Mouse (Mus musculus) ovary, adult 2 months (tissue): ENCODE results near the gene Vmn1r45. TPM values are rescaled to one million over a fixed set of nuclear protein-coding genes. Genes with fewer than 3 reads are reported as not detected.

Experiments
- polyA plus RNA-seq: library from polyadenylated mRNA; depleted of rRNA; stranded (reverse); fragments of >200 nt; gene quantifications from 2 replicates; pipeline ENCODE4 v1.2.3, GENCODE M21; 2012; rRNA removed

Vmn1r45 gene
- not detected in 2 replicates for polyA plus RNA-seq

GRCm38 (mm10) chr6:89940498-89940897 is at the start of gene Vmn1r45:
Vmn1r45 (minus strand) TSS chr6:89940598.

GRCm38 (mm10) chr6:89969013-89969412 is 28.6 kb upstream of the Vmn1r45 start, which contains the start of gene Vmn1r46:
Vmn1r46 (plus strand) TSS chr6:89969313.

GRCm38 (mm10) chr6:89883360-89883759 is 57.0 kb downstream of the Vmn1r45 start, which contains the start of gene Vmn1r44:
Vmn1r44 (plus strand) TSS chr6:89883660.

Other genes with a start within 250 kb of the Vmn1r45 start
- gene Vmn1r40, start 233.1 kb downstream of the Vmn1r45 start, polyA plus RNA-seq = not detected in 2 replicates
- gene Vmn1r41, start 199.8 kb downstream of the Vmn1r45 start, polyA plus RNA-seq = not detected in 2 replicates
- gene Vmn1r42, start 64.2 kb downstream of the Vmn1r45 start, polyA plus RNA-seq = not detected in 2 replicates
- not detected in 2 replicates for gene Vmn1r43, start 64.2 kb downstream of the Vmn1r45 start, polyA plus RNA-seq
- gene Vmn1r44, start 56.9 kb downstream of the Vmn1r45 start, polyA plus RNA-seq = not detected in 2 replicates
- gene Vmn1r46, start 28.7 kb upstream of the Vmn1r45 start, polyA plus RNA-seq = not detected in 2 replicates
- gene Vmn1r47, start 75.5 kb upstream of the Vmn1r45 start, polyA plus RNA-seq = not detected in 2 replicates
- gene Vmn1r48, start 96.2 kb upstream of the Vmn1r45 start, polyA plus RNA-seq = not detected in 2 replicates
- not detected in 2 replicates for gene Vmn1r49, start 137.9 kb upstream of the Vmn1r45 start, polyA plus RNA-seq
- not detected in 2 replicates for gene Vmn1r50, start 160.8 kb upstream of the Vmn1r45 start, polyA plus RNA-seq
- gene Vmn1r51, start 182.0 kb upstream of the Vmn1r45 start, polyA plus RNA-seq = not detected in 2 replicates
- gene Vmn1r52, start 234.2 kb upstream of the Vmn1r45 start, polyA plus RNA-seq = not detected in 2 replicates